Mouse (Mus musculus) MEL (cell line): ENCODE results near the gene Clec16a. TPM values are rescaled to one million over a fixed set of nuclear protein-coding genes. Genes with fewer than 3 reads are reported as not detected.

ENCODE experiments used
- DNase-seq: peaks from one replicate; pipeline ENCODE4 v3.0.0; 2011; ENCODE audit warnings: low read depth, low spot score
- H3K27ac ChIP-seq: 2 replicates; pipeline ENCODE4 v1.5.1; 2012; ENCODE audit warnings: low read depth, mild to moderate bottlenecking, control low read depth, low read length, moderate library complexity; ENCODE audit not compliant: control insufficient read depth
- H3K27me3 ChIP-seq, 2 experiments: fragments of 150-350 bp in 1 of 2; sonication (generic) in 1 of 2; 2 replicates each; pipeline ENCODE4 v1.6.1; 2012; ENCODE audit warnings: low read length in 2 of 2, mild to moderate bottlenecking in 2 of 2, improper control_type of control experiment in 1 of 2, moderate library complexity in 1 of 2; ENCODE audit not compliant: insufficient read depth in 2 of 2, control insufficient read depth in 1 of 2
- H3K36me3 ChIP-seq, 2 experiments: 2 replicates each; pipeline ENCODE4 v1.6.1; 2012 to 2014; ENCODE audit warnings: low read length in 2 of 2, improper control_type of control experiment in 1 of 2, inconsistent platforms in 1 of 2, mild to moderate bottlenecking in 1 of 2; ENCODE audit not compliant: insufficient read depth in 2 of 2, control insufficient read depth in 1 of 2
- H3K4me1 ChIP-seq, 2 experiments: fragments of 150-350 bp in 1 of 2; sonication (generic) in 1 of 2; 2 replicates each; pipeline ENCODE4 v1.6.1; 2012; ENCODE audit warnings: low read length in 2 of 2, improper control_type of control experiment in 1 of 2, mild to moderate bottlenecking in 1 of 2; ENCODE audit not compliant: insufficient read depth in 2 of 2, control insufficient read depth in 1 of 2
- H3K4me3 ChIP-seq, 2 experiments: fragments of 150-350 bp in 1 of 2; sonication (generic) in 1 of 2; 2 replicates each; pipeline ENCODE4 v1.5.1; 2012; ENCODE audit warnings: low read depth in 2 of 2, low read length in 2 of 2, mild to moderate bottlenecking in 2 of 2, moderate library complexity in 2 of 2, control low read depth in 1 of 2, improper control_type of control experiment in 1 of 2; ENCODE audit not compliant: control insufficient read depth in 1 of 2, insufficient read depth in 1 of 2
- H3K79me2 ChIP-seq: 2 replicates; pipeline ENCODE4 v1.6.1; 2012; ENCODE audit warnings: mild to moderate bottlenecking, low read length, moderate library complexity; ENCODE audit not compliant: control insufficient read depth, poor library complexity, insufficient read depth
- H3K9ac ChIP-seq: 2 replicates; pipeline ENCODE4 v1.6.1; 2012; ENCODE audit warnings: low read depth, mild to moderate bottlenecking, control low read depth, low read length, moderate library complexity; ENCODE audit not compliant: control insufficient read depth, poor library complexity, severe bottlenecking
- H3K9me3 ChIP-seq: fragments of 150-350 bp; sonication (generic); replicated peaks from 2 replicates; pipeline ENCODE4 v1.6.1; 2012; ENCODE audit warnings: mild to moderate bottlenecking, low read length, improper control_type of control experiment, moderate library complexity; ENCODE audit not compliant: insufficient read depth
- BHLHE40 ChIP-seq: IDR thresholded peaks from 2 replicates; pipeline ENCODE4 v1.6.1; 2012; ENCODE audit warnings: low read depth, mild to moderate bottlenecking, inconsistent platforms, low read length, improper control_type of control experiment, borderline replicate concordance
- CHD1 ChIP-seq: IDR thresholded peaks from 2 replicates; pipeline ENCODE4 v1.6.1; 2012; ENCODE audit warnings: low read depth, mild to moderate bottlenecking, inconsistent platforms, low read length, improper control_type of control experiment
- ELF1 ChIP-seq: IDR thresholded peaks from 2 replicates; pipeline ENCODE4 v1.6.1; 2014; ENCODE audit warnings: low read depth, mild to moderate bottlenecking, inconsistent platforms, low read length, improper control_type of control experiment, moderate library complexity
- ETS1 ChIP-seq: IDR thresholded peaks from 2 replicates; pipeline ENCODE4 v1.6.1; 2012; ENCODE audit warnings: low read depth, mild to moderate bottlenecking, inconsistent platforms, low read length, improper control_type of control experiment, moderate library complexity
- GABPA ChIP-seq: IDR thresholded peaks from 2 replicates; pipeline ENCODE4 v1.6.1; 2012; ENCODE audit warnings: low read depth, mild to moderate bottlenecking, inconsistent platforms, low read length, improper control_type of control experiment, moderate library complexity
- GATA1 ChIP-seq: IDR thresholded peaks from 2 replicates; pipeline ENCODE4 v1.6.1; 2011; ENCODE audit warnings: low read depth, low read length, improper control_type of control experiment
- JUND ChIP-seq: IDR thresholded peaks from 2 replicates; pipeline ENCODE4 v1.6.1; 2011; ENCODE audit warnings: low read depth, mild to moderate bottlenecking, improper control_type of control experiment, low read length
- KAT2A ChIP-seq: conservative IDR thresholded peaks from 2 replicates; pipeline ENCODE4 v1.6.1; 2012; ENCODE audit warnings: low read depth, low read length, improper control_type of control experiment, inconsistent platforms
- MAFK ChIP-seq: IDR thresholded peaks from 2 replicates; pipeline ENCODE4 v1.6.1; 2011; ENCODE audit warnings: low read depth, mild to moderate bottlenecking, low read length, improper control_type of control experiment, borderline replicate concordance
- MAX ChIP-seq: IDR thresholded peaks from 2 replicates; pipeline ENCODE4 v1.6.1; 2011; ENCODE audit warnings: low read length, improper control_type of control experiment
- MXI1 ChIP-seq: IDR thresholded peaks from 2 replicates; pipeline ENCODE4 v1.6.1; 2011; ENCODE audit warnings: mild to moderate bottlenecking, low read depth, low read length, improper control_type of control experiment
- MYC ChIP-seq: IDR thresholded peaks from 2 replicates; pipeline ENCODE4 v1.6.1; 2011; ENCODE audit warnings: low read depth, mild to moderate bottlenecking, low read length, improper control_type of control experiment, moderate library complexity
- NELFE ChIP-seq: IDR thresholded peaks from 2 replicates; pipeline ENCODE4 v1.6.1; 2011; ENCODE audit warnings: low read depth, low read length, improper control_type of control experiment
- NRF1 ChIP-seq: IDR thresholded peaks from 2 replicates; pipeline ENCODE4 v1.6.1; 2014; ENCODE audit warnings: low read depth, mild to moderate bottlenecking, inconsistent platforms, low read length, improper control_type of control experiment, moderate library complexity; ENCODE audit not compliant: poor library complexity, insufficient read depth, severe bottlenecking
- POLR2A ChIP-seq, 2 experiments: IDR thresholded peaks; 2 replicates each; pipeline ENCODE4 v1.6.1; 2011 to 2012; ENCODE audit warnings: low read length in 2 of 2, mild to moderate bottlenecking in 2 of 2, control low read depth in 1 of 2, improper control_type of control experiment in 1 of 2, low read depth in 1 of 2, moderate library complexity in 1 of 2; ENCODE audit not compliant: control insufficient read depth in 1 of 2, insufficient read depth in 1 of 2, poor library complexity in 1 of 2
- RAD21 ChIP-seq: IDR thresholded peaks from 2 replicates; pipeline ENCODE4 v1.6.1; 2011; ENCODE audit warnings: mild to moderate bottlenecking, low read depth, low read length, improper control_type of control experiment
- SIN3A ChIP-seq: IDR thresholded peaks from 2 replicates; pipeline ENCODE4 v1.6.1; 2012; ENCODE audit warnings: low read length, improper control_type of control experiment, inconsistent platforms
- SMC3 ChIP-seq: IDR thresholded peaks from 2 replicates; pipeline ENCODE4 v1.6.1; 2011; ENCODE audit warnings: low read depth, low read length, improper control_type of control experiment
- TAL1 ChIP-seq: IDR thresholded peaks from 2 replicates; pipeline ENCODE4 v1.6.1; 2012; ENCODE audit warnings: mild to moderate bottlenecking, inconsistent platforms, low read length, moderate library complexity, mixed read lengths
- USF2 ChIP-seq, 2 experiments: IDR thresholded peaks; 2 replicates each; pipeline ENCODE4 v1.6.1; 2011 to 2012; ENCODE audit warnings: improper control_type of control experiment in 2 of 2, low read length in 2 of 2, borderline replicate concordance in 1 of 2, inconsistent platforms in 1 of 2, low read depth in 1 of 2, mild to moderate bottlenecking in 1 of 2; ENCODE audit not compliant: insufficient read depth in 1 of 2
- ZC3H11A ChIP-seq: IDR thresholded peaks from 2 replicates; pipeline ENCODE4 v1.6.1; 2012; ENCODE audit warnings: low read depth, mild to moderate bottlenecking, inconsistent platforms, low read length, improper control_type of control experiment
- ZMIZ1 ChIP-seq: IDR thresholded peaks from 2 replicates; pipeline ENCODE4 v1.6.1; 2012; ENCODE audit warnings: low read depth, mild to moderate bottlenecking, inconsistent platforms, low read length, improper control_type of control experiment, moderate library complexity
- ZNF384 ChIP-seq: IDR thresholded peaks from 2 replicates; pipeline ENCODE4 v1.6.1; 2012; ENCODE audit warnings: low read depth, mild to moderate bottlenecking, inconsistent platforms, low read length, improper control_type of control experiment
- polyA plus RNA-seq, 2 experiments: library from polyadenylated mRNA; stranded (reverse) in 1 of 2; unstranded in 1 of 2; fragments of >175 nt in 1 of 2; fragments of >200 nt in 1 of 2; gene quantifications; 2 replicates each; pipeline versions ENCODE4 v1.2.1 to v1.2.4; 2012; ENCODE audit warnings: low replicate concordance in 2 of 2, low read depth in 1 of 2; ENCODE audit not compliant: insufficient read length in 2 of 2, insufficient read depth in 1 of 2, missing spikeins in 1 of 2
- total RNA-seq: library from RNA; depleted of rRNA; stranded (reverse); fragments of 300-350 nt; gene quantifications from 2 replicates; pipeline ENCODE4 v1.2.3, GENCODE M21; 2012

The Clec16a gene
- total and polyA plus RNA-seq, 3 experiments = 10.4 to 49.3 (median 22.1) TPM

DNA sequence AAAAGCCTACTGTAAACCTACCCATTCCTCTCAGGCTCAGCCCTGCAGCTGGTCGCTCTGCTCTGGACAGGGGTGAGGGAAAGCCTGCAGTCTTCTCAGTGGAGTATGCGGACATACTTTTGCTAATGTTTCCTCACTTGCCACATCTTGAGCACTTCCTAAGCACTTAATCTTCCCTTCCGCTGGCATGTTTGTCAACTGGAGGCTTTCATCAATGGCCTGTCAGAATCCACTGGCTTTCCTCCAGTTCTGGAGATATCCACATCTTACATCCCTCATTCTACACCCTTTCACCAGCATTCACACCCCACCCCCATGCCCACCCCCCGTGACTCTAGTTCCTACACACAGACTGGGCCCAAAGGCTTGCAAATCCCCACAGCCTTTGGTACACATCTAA is 182.5 kb downstream of the Clec16a start (continued):
- no peak for TF ChIP-seq USF2 (IDR thresholded peaks at IDR 0.05; ENCODE audit: borderline replicate concordance in 1 of 2, insufficient read depth in 1 of 2, low read depth in 1 of 2, low read length in 2 of 2)
- no peak for TF ChIP-seq MYC
- TF ChIP-seq ETS1 = no peak

DNA sequence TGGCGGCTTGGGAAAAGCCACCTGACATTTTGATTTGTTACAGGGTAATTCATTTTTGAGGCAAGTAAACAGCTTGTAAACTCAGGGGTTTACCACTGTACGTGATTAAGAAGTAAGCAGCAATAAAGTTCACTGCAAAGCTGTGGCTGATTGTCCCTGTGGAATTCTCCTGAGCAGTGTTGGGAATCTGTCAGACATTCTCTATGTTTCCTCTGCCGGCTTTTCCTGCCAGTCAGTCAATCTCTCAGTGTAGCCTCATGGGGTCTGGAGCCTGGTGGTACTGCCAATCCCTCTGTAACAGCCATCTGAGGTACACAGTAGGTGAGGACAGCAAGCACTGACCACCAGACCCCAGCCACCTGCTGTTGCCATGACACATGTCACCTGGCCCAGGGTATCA is 183.7 kb downstream of the Clec16a start:
- TF ChIP-seq CHD1 = no peak
- no peak for TF ChIP-seq BHLHE40
- TF ChIP-seq ZNF384 = no peak
- TF ChIP-seq ELF1 = no peak
- no peak for TF ChIP-seq MAX
- no peak for TF ChIP-seq NELFE
- no peak for TF ChIP-seq NRF1
- TF ChIP-seq GABPA = no peak
- Histone ChIP-seq H3K9me3 (no peaks in the 10 kb centered on the region), H3K4me3 (no peak overlapping the region), H3K9ac (no peak overlapping the region), H3K27ac (no peak overlapping the region), H3K4me1 (peaks cover 0 to 13% of the 10 kb centered on the region in 2 experiments; a peak in 3 of 4 replicates), H3K27me3 (no peaks in the 10 kb centered on the region), H3K79me2 (no peaks in the 10 kb centered on the region), H3K36me3 (peaks cover 0 to 8% of the 10 kb centered on the region in 2 experiments; a peak in 2 of 4 replicates)
- DNase-seq = no peak

- Histone ChIP-seq H3K79me2 (no peaks in the 10 kb centered on the region), H3K4me3 (no peak overlapping the region), H3K9ac (no peak overlapping the region), H3K9me3 (no peaks in the 10 kb centered on the region), H3K36me3 (peaks cover 0 to 8% of the 10 kb centered on the region in 2 experiments; a peak in 2 of 4 replicates), H3K4me1 (peaks cover 0 to 13% of the 10 kb centered on the region in 2 experiments; a peak in 3 of 4 replicates), H3K27me3 (no peaks in the 10 kb centered on the region), H3K27ac (no peak overlapping the region)
- TF ChIP-seq ZC3H11A (no peak), ZNF384 (no peak), GABPA (no peak), ZMIZ1 (no peak), KAT2A (no peak), MAX (no peak), POLR2A (IDR thresholded peaks at IDR 0.05; ENCODE audit: control insufficient read depth in 1 of 2, insufficient read depth in 1 of 2, low read depth in 1 of 2, low read length in 2 of 2, poor library complexity in 1 of 2) (no peak), TAL1 (no peak), SIN3A (no peak), GATA1 (no peak), SMC3 (no peak), MAFK (no peak), MXI1 (no peak), CHD1 (no peak), JUND (no peak), MYC (no peak), RAD21 (no peak)
- no peak for DNase-seq
Observed at GRCm38 (mm10) chr16:10730941-10731340, 185.8 kb downstream of the Clec16a start.
